Mouse (Mus musculus) kidney, adult 2 months (tissue): ENCODE results near the gene Efhc1.

Source experiments
- CTCF ChIP-seq: fragments of 200-500 bp; conservative IDR thresholded peaks from 2 replicates; pipeline ENCODE4 v1.5.1; 2011; ENCODE audit warnings: low read depth, mild to moderate bottlenecking, control low read depth, low read length, moderate library complexity, mixed read lengths; ENCODE audit not compliant: insufficient read depth, insufficient read length
- POLR2A ChIP-seq: fragments of 200-500 bp; IDR thresholded peaks from one replicate; pipeline ENCODE4 v1.6.1; 2011; ENCODE audit warnings: low read depth, low read length, control low read depth

DNA sequence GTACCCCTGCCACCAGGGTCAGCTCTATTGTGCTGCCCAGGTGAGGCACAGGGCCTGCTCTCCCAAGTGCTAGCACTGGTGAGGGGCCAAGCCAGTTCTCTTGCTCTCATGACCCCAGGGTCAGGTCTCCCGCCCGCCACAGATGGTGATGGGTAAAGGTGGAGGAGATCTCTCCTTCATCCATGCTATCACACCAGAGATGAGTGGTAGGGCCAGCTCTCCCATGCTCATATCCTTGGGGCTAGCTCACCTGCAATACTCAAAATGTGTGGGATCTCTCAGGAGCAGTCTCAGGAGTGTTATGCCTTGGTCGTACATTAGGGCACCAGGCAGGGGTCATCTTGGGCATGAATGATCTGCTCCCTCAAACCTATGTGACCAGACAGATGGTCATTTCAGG lies 36.7 kb upstream of the Efhc1 start:
- TF ChIP-seq CTCF, result no peak
- no peak for TF ChIP-seq POLR2A
